Mouse (Mus musculus): Measurements from ENCODE around the gene Oxgr1. TPM values are rescaled to one million over a fixed set of nuclear protein-coding genes. Genes with fewer than 3 reads are reported as not detected.
"Not testable (repeated sequence)": the region's sequence is repeated elsewhere in the genome, so short reads cannot be mapped to it uniquely, and the experiment has no call there.

Oxgr1 gene
- total RNA-seq, 1 experiment from 2014 or later, result not detected

DNA sequence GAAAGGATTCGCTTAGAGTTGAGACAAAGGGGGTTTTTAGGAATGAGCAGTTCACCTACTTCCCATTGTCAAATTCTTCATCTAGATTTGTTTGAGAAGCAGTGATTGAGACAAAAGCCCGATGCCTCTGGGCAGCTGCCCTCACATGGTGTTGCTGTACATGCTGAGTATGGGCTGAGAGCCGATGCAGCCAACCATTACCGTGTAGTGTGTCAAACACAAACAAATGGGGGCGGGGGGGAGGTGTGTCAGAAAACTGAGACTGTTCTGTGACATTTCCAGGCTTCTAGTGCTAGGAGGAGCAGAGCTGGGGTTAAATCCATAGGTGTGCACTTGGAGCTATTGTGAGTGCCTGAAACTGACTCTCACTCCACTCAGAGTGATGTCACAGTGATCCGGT lies 55.5 kb downstream of the Oxgr1 start:
- no peak for ATAC-seq (replicated peaks; ENCODE audit: insufficient number of reproducible peaks, low FRiP score, low TSS enrichment, poor library complexity, severe bottlenecking)

DNA sequence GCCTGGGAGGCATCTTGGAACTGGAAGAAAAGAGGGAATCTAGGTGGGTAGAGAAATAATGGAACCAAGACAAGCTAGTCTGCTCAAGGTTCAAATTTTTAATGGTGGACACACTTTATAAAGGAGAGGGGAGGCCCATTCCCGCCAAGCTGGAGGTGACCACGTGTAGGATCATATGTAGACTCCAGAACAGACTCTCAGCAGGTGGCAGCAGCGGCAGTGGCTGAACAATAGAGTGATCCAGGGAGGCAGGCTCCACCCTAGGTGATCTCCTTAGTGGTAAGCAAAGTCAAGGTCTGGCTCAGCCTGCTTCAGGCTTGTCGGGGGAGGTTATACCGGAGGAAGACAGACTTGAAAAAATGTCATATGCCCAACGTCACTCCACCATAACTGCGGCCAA lies 55.9 kb downstream of the Oxgr1 start:
- ATAC-seq (replicated peaks; ENCODE audit: insufficient number of reproducible peaks, low FRiP score, low TSS enrichment, poor library complexity, severe bottlenecking), result not testable (repeated sequence)

GRCm38 (mm10) chr14:119981314-119981713 lies 60.9 kb downstream of the Oxgr1 start:
- no peak for ATAC-seq (replicated peaks; ENCODE audit: insufficient number of reproducible peaks, low FRiP score, low TSS enrichment, poor library complexity, severe bottlenecking)

DNA sequence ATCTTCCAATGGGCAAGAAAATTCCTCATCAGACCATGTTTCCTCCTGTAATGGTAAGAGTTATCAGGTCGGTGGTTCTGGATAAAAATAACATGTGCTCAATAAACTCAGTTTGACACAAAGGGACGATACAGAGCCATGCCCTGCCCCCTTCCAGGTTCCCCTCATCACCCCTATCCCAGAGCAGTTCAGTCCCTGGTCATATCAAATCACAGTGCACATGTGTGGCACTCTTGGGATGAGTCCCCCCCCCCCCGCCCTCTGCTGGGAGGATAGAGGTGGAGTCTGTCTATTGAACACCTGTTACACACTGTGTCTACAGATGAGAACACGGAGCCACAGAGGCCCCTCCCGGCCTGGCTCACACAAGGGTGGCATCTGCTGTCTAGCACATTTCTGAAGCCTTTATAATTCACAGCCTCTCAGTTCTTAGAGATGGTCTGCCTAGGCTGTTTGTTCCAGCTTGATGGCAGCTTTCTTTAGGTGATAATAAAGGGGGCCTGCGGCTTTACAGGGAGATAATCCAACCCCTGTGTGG lies 61.5 kb downstream of the Oxgr1 start:
- ATAC-seq (replicated peaks; ENCODE audit: insufficient number of reproducible peaks, low FRiP score, low TSS enrichment, poor library complexity, severe bottlenecking), result no peak

Other genes with a start within 250 kb of the Oxgr1 start
- gene Mbnl2, start 233.2 kb upstream of the Oxgr1 start, total RNA-seq (2017), result 77.3 to 125 TPM (median 112 TPM) in 3 replicates